Mouse (Mus musculus) c-Kit-positive CD71-positive TER-119-positive erythroid progenitor cells, embryonic 14.5 days (primary cell): ENCODE data around the gene Tmbim6.
A peak's percentile ranks its signal among the peaks of the same experiment; 100 is the strongest.

ENCODE experiments used
- DNase-seq: peaks from one replicate; pipeline ENCODE4 v3.0.0-alpha.2; 2013; ENCODE audit warnings: low spot score

Gene Tmbim6

GRCm38 (mm10) chr15:99453153-99453900 lies 60.6 kb downstream of the Tmbim6 start:
- no peak for DNase-seq

DNA sequence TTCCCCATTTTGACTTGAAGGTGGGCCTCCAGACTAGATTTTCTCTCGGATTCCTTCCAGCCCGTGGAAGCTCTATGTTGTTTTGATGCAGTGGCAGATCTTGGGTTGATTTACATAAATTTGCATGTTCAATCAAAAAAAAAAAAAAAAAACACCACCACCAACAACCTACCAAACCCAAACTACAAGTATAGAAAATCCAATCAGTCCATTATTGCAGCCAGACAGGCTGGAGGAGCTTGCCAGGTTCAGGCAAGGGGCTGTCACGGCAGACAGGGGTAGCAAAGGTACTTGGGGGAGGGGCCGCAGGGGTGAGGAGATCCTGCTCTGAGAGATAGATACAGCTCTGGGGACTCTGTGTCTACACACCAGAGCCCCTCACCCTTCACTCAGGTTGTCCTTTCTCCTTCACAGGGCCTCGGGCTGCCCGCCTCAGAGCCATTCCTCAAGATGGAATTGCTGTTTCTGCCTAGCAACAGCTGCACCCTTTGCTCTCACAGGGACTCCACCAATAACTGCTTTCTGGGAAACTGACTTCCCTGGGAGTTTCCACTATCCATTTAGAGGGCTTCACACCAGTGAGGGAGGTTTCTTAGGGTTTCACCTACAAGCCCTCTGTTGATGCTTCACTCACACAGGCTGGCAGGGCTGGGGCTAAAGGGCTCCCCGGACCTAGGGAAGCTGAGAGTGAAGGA lies 62.0 kb downstream of the Tmbim6 start:
- no peak for DNase-seq

GRCm38 (mm10) chr15:99455415-99455814 lies 62.7 kb downstream of the Tmbim6 start:
- DNase-seq: no peak

DNA sequence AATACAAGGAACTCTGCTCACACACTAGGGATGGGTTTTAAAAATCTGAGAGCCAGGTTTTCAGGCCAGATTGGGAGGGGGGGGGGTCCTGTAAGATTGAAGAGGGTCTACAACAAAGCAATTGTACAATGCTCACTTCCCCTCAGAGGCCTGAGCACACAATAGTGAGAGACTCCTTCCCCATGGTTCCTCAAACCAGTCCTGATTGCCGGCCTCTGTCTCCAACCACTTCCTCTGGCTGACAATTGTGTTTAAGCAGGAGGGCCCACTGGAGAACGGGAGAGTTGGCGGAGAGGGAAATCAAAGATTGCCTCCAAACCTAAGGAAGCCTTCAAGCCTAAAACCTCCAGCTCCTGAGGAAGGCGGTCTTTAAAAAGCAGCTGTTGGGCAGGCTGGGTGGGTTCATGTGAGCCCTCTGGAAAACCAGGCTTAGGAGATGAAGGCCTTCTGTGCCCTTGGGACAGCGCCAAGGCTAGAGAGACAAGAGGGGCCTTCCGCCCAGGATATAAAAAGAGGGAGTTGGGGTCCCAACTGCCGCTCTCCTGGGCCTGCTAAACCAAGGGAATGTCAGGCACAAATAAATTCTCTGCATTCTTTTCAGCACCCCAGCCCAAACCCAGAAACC lies 63.8 kb downstream of the Tmbim6 start:
- DNase-seq: no peak

DNA sequence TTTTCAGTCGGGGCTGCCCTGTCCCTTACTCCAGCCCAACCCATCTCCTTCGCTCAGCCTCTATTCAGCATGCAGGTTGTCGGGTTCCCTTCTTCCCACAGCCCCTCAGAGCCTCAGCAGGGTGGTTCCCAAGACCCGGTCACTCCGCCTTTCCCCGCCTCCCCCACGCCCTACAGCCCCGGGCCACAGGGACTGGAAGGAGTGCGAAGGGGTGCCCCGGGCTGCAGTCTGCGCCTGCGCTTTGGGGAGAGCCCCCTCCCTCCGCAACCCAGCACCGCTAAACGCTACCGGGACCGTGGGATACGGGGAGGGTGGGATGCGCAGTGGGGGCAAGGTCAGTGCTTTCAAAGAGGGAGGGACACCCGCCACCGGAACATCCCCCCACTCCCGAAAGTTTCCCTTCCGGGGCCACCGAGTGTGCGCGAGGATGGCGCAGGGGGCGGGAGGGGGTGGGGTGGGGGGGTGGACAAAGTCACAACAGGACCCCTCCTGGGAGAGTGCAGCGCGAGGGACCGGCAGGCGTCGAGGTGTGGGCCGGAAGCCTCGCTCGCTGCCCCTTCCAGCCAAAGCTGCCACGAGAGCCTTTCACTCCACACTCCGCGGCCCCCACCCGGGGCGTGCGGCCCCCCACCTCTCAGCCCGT lies 64.4 kb downstream of the Tmbim6 start:
- DNase-seq: no peak

- peak; percentile 79 for DNase-seq
These were observed 65.1 kb downstream of the Tmbim6 start, which contains the start of gene Nckap5l for GRCm38 (mm10) chr15:99457606-99458401. Nckap5l (minus strand) TSS chr15:99457748.
